Mouse (Mus musculus): ENCODE measurements around the gene Calm4. TPM values are rescaled to one million over a fixed set of nuclear protein-coding genes. Genes with fewer than 3 reads are reported as not detected.
"Not testable (repeated sequence)": the region's sequence is repeated elsewhere in the genome, so short reads cannot be mapped to it uniquely, and the experiment has no call there.

The Calm4 gene
- polyA plus RNA-seq (2014; fragmentation: Nextera tagmentation; extraction: Ambion mirVana), result not detected in 2 replicates

DNA sequence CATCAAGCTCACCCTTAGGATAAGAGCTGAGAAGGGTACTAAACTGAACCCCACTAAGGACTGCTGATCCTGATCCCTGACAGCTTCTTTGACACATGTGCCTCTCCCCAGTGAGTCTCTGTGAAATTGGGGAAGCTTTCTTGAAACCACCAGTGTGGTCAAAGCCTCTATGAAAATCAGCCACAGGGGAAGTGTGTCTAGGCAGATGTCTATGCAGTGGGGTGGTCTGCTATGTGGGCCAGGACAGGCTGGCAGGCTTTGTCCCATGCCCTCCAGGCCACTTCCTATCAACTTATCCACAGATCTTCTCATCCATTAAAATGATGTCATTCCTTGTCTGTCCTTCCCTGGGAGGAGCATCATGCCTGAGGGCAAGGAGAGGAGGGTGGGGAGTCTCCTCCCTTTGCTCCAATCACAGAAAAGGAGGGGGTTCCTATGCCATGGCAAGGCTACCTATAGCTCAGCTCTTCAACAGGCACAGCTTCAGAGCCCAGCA lies at the start of gene Calm4:
Gene Calm4 (plus strand): TSS at position 446 of the 496 bp plus-strand sequence.
- not testable (repeated sequence) for H3K4me1 ChIP-seq (ENCODE audit: control insufficient read depth, insufficient read depth, low read length); H3K4me3 ChIP-seq (ENCODE audit: low read depth, low read length); DNase-seq (ENCODE audit: low spot score); H3K4me2 ChIP-seq (ENCODE audit: low read depth, severe bottlenecking); H3K9me3 ChIP-seq (ENCODE audit: control insufficient read depth, low read length); H3K9ac ChIP-seq (ENCODE audit: low read length); H3K27me3 ChIP-seq (ENCODE audit: control insufficient read depth, insufficient read depth, low read length); H3K27ac ChIP-seq (replicated peaks; ENCODE audit: low read depth, low read length); ATAC-seq (ENCODE audit: insufficient number of reproducible peaks, low FRiP score, low TSS enrichment, low read depth); H3K36me3 ChIP-seq (ENCODE audit: control insufficient read depth, insufficient read depth, low read length)

DNA sequence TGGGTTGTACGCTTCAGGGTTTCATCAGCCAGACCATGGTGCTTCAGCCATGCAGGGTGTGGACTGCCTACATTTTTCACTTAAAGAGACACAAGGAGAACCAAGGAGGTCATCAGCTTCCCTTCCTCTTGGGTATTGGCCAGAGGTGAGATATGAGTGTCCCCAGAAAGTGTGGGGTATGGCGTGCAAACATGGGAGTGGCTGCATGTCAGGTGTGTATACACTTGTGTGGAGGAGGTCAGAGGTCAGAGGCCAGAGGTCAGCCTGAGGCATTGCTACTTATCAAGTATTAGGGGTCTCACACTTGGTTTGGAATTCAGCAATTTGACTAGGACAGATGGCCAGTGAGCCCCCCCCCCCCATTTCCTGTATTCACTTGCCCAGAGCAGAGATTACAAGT lies 49.0 kb upstream of the Calm4 start:
- ATAC-seq (ENCODE audit: insufficient number of reproducible peaks, low FRiP score, low TSS enrichment, low read depth) (no peak), DNase-seq (ENCODE audit: low spot score) (no peak)
- Histone ChIP-seq H3K4me1 (ENCODE audit: control insufficient read depth, insufficient read depth, low read length) (no peaks in the 10 kb centered on the region), H3K36me3 (ENCODE audit: control insufficient read depth, insufficient read depth, low read length) (no peaks in the 10 kb centered on the region), H3K9ac (ENCODE audit: low read length) (no peak overlapping the region), H3K4me3 (ENCODE audit: low read depth, low read length) (no peak overlapping the region), H3K4me2 (ENCODE audit: low read depth, severe bottlenecking) (no peak overlapping the region), H3K27me3 (ENCODE audit: control insufficient read depth, insufficient read depth, low read length) (no peaks in the 10 kb centered on the region), H3K9me3 (ENCODE audit: control insufficient read depth, low read length) (no peaks in the 10 kb centered on the region), H3K27ac (replicated peaks; ENCODE audit: low read depth, low read length) (no peak overlapping the region)
- 83% methylated on average over 2 of the region's 2 CpGs for WGBS

DNA sequence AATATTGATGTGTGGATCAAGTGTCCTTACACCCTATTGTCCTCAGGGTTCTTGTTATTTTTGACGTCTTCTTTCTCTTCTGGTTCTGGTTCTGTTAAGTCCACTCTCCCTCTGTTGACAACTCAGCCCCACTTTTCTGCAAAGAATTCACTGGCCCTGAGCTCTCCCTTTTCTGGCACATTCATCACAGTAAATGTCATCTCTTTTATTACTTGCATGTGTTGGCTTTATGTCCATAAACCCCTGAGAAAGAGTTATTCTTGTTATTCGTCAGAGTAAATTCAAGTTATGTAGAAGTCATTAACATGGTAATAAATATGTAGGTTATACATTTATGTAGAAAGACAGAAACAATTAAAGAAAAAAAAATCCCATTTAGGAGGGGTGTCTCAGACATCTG lies 48.0 kb upstream of the Calm4 start:
- H3K27me3 ChIP-seq (ENCODE audit: control insufficient read depth, insufficient read depth, low read length), result no peaks in the 10 kb centered on the region
- no peaks in the 10 kb centered on the region for H3K4me1 ChIP-seq (ENCODE audit: control insufficient read depth, insufficient read depth, low read length)
- ATAC-seq (ENCODE audit: insufficient number of reproducible peaks, low FRiP score, low TSS enrichment, low read depth) (no peak), DNase-seq (ENCODE audit: low spot score) (no peak)
- no peak overlapping the region for H3K4me2 ChIP-seq (ENCODE audit: low read depth, severe bottlenecking)
- 46% methylated on average over 2 of the region's 2 CpGs for WGBS
- no peak overlapping the region for H3K27ac ChIP-seq (replicated peaks; ENCODE audit: low read depth, low read length)
- no peak overlapping the region for H3K4me3 ChIP-seq (ENCODE audit: low read depth, low read length)
- H3K9me3 ChIP-seq (ENCODE audit: control insufficient read depth, low read length), result no peaks in the 10 kb centered on the region
- no peaks in the 10 kb centered on the region for H3K36me3 ChIP-seq (ENCODE audit: control insufficient read depth, insufficient read depth, low read length)
- H3K9ac ChIP-seq (ENCODE audit: low read length), result no peak overlapping the region

GRCm38 (mm10) chr13:3796649-3797048 lies 40.9 kb upstream of the Calm4 start:
- H3K4me1 ChIP-seq (ENCODE audit: control insufficient read depth, insufficient read depth, low read length), result no peaks in the 10 kb centered on the region
- no peaks in the 10 kb centered on the region for H3K9me3 ChIP-seq (ENCODE audit: control insufficient read depth, low read length)
- H3K4me2 ChIP-seq (ENCODE audit: low read depth, severe bottlenecking), result no peak overlapping the region
- no peak overlapping the region for H3K4me3 ChIP-seq (ENCODE audit: low read depth, low read length)
- DNase-seq (ENCODE audit: low spot score) (no peak), ATAC-seq (ENCODE audit: insufficient number of reproducible peaks, low FRiP score, low TSS enrichment, low read depth) (no peak)
- H3K9ac ChIP-seq (ENCODE audit: low read length), result no peak overlapping the region
- H3K36me3 ChIP-seq (ENCODE audit: control insufficient read depth, insufficient read depth, low read length), result no peaks in the 10 kb centered on the region
- WGBS, result 88% methylated on average over 4 of the region's 4 CpGs
- H3K27me3 ChIP-seq (ENCODE audit: control insufficient read depth, insufficient read depth, low read length), result no peaks in the 10 kb centered on the region
- H3K27ac ChIP-seq (replicated peaks; ENCODE audit: low read depth, low read length), result no peak overlapping the region

DNA sequence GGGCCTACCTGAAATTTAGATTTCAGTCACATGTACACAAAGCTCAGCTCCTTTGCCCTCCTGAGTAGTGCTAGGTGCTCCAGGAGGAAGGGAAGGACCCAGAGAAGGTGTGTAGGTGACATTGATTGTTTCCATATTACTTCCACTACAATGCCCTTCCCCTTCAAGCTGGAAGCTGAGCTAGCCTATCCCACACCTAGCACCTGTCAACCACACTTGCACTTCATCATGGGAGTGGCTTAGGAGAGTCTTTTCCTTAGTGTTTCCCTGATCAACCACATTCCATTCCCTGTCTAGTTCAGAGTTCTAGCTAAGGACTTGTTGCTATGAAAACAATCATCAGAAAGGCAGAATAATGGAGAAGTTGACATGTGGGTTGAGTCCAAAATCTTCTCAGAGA lies 38.8 kb upstream of the Calm4 start:
- Histone ChIP-seq H3K9me3 (ENCODE audit: control insufficient read depth, low read length) (no peaks in the 10 kb centered on the region), H3K4me3 (ENCODE audit: low read depth, low read length) (no peak overlapping the region), H3K9ac (ENCODE audit: low read length) (no peak overlapping the region), H3K27ac (replicated peaks; ENCODE audit: low read depth, low read length) (no peak overlapping the region), H3K27me3 (ENCODE audit: control insufficient read depth, insufficient read depth, low read length) (no peaks in the 10 kb centered on the region), H3K4me1 (ENCODE audit: control insufficient read depth, insufficient read depth, low read length) (no peaks in the 10 kb centered on the region), H3K4me2 (ENCODE audit: low read depth, severe bottlenecking) (no peak overlapping the region), H3K36me3 (ENCODE audit: control insufficient read depth, insufficient read depth, low read length) (no peaks in the 10 kb centered on the region)
- ATAC-seq (ENCODE audit: insufficient number of reproducible peaks, low FRiP score, low TSS enrichment, low read depth), result no peak
- DNase-seq (ENCODE audit: low spot score), result no peak

DNA sequence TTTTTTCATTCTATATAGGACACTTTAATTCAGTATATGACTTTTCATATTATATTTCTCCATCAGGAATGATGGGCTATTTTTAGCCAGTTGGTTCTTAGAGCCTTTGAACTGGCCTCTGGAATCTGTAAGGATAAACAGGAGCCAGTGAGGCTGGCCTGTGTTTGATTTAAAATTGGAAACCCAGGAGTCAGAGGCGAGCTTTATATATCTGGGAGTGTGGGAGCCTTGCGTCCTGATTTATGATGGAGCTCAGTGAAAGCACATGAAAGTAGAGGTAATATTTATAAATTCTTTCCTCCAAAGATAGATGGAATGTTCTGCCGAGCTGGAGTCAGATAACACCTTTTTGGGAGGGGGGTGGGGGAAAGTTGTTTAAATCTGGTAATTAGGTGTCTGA lies 38.2 kb upstream of the Calm4 start:
- Histone ChIP-seq H3K27ac (replicated peaks; ENCODE audit: low read depth, low read length) (no peak overlapping the region), H3K27me3 (ENCODE audit: control insufficient read depth, insufficient read depth, low read length) (no peaks in the 10 kb centered on the region), H3K9ac (ENCODE audit: low read length) (no peak overlapping the region), H3K9me3 (ENCODE audit: control insufficient read depth, low read length) (no peaks in the 10 kb centered on the region), H3K4me3 (ENCODE audit: low read depth, low read length) (no peak overlapping the region), H3K4me1 (ENCODE audit: control insufficient read depth, insufficient read depth, low read length) (no peaks in the 10 kb centered on the region), H3K36me3 (ENCODE audit: control insufficient read depth, insufficient read depth, low read length) (no peaks in the 10 kb centered on the region), H3K4me2 (ENCODE audit: low read depth, severe bottlenecking) (no peak overlapping the region)
- DNase-seq (ENCODE audit: low spot score) (peak; percentile 23), ATAC-seq (ENCODE audit: insufficient number of reproducible peaks, low FRiP score, low TSS enrichment, low read depth) (no peak)
- 16% methylated on average over 3 of the region's 3 CpGs for WGBS

DNA sequence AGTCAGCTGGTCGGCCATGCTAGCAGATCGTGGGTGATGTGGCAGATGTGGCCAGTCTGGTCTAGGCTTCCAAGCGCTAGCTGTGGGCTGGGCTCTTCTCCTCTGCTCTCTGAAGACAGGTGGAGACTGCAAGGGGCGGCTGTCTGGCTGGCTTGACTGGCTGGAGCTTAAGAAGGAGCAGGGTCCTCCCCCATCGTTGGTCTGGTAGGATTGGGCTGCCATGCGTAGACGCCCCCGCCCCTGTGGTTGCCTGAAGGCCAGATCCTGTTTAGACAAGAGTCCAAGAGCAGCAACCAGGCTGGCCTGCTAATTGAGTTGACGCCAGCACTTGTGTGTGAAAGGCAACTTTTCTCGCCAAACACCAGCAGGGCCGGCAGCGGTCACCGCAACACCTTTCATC lies 33.4 kb upstream of the Calm4 start, which contains the start of gene Calml3:
Gene Calml3 (minus strand): TSS at position 131 of the 400 bp plus-strand sequence.
- no peak within 1 kb of the TSS for H3K4me2 ChIP-seq (ENCODE audit: low read depth, severe bottlenecking)
- H3K9ac ChIP-seq (ENCODE audit: low read length), result no peak within 1 kb of the TSS
- ATAC-seq (ENCODE audit: insufficient number of reproducible peaks, low FRiP score, low TSS enrichment, low read depth), result no peak
- no peaks in the 10 kb centered on the region for H3K9me3 ChIP-seq (ENCODE audit: control insufficient read depth, low read length)
- DNase-seq (ENCODE audit: low spot score), result no peak
- H3K4me3 ChIP-seq (ENCODE audit: low read depth, low read length), result no peak within 1 kb of the TSS
- WGBS, result 80% methylated on average over 13 of the region's 13 CpGs
- no peaks in the 10 kb centered on the region for H3K4me1 ChIP-seq (ENCODE audit: control insufficient read depth, insufficient read depth, low read length)
- no peak within 1 kb of the TSS for H3K27ac ChIP-seq (replicated peaks; ENCODE audit: low read depth, low read length)
- H3K27me3 ChIP-seq (ENCODE audit: control insufficient read depth, insufficient read depth, low read length), result no peaks in the 10 kb centered on the region
- H3K36me3 ChIP-seq (ENCODE audit: control insufficient read depth, insufficient read depth, low read length), result no peaks in the 10 kb centered on the region

GRCm38 (mm10) chr13:3805132-3805531 lies 32.4 kb upstream of the Calm4 start:
- Histone ChIP-seq H3K36me3 (ENCODE audit: control insufficient read depth, insufficient read depth, low read length) (no peaks in the 10 kb centered on the region), H3K9ac (ENCODE audit: low read length) (no peak overlapping the region), H3K4me2 (ENCODE audit: low read depth, severe bottlenecking) (no peak overlapping the region), H3K9me3 (ENCODE audit: control insufficient read depth, low read length) (no peaks in the 10 kb centered on the region), H3K27me3 (ENCODE audit: control insufficient read depth, insufficient read depth, low read length) (no peaks in the 10 kb centered on the region), H3K27ac (replicated peaks; ENCODE audit: low read depth, low read length) (no peak overlapping the region), H3K4me1 (ENCODE audit: control insufficient read depth, insufficient read depth, low read length) (no peaks in the 10 kb centered on the region), H3K4me3 (ENCODE audit: low read depth, low read length) (no peak overlapping the region)
- 77% methylated on average over 2 of the region's 2 CpGs for WGBS
- DNase-seq (ENCODE audit: low spot score), result no peak
- ATAC-seq (ENCODE audit: insufficient number of reproducible peaks, low FRiP score, low TSS enrichment, low read depth), result no peak

DNA sequence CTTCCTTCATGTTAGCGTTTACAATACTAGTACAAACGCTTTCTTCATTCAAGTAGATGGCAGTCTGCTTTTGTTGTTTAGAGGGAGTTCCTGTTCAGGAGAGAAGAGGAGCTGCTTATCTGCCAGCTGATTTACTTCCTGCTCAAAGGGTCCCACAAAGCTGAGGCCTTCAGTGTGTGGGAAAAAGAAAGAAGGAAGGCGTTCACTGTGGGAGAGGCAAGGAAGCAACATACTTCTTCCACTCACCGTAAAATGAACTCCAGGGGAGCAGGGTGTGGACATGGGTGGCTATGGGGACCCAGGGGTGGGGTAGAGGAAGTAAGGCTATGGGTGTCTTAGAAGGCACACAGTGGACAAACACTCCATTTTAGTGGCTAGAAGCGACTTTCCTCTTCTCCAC lies 31.9 kb upstream of the Calm4 start:
- Histone ChIP-seq H3K36me3 (ENCODE audit: control insufficient read depth, insufficient read depth, low read length) (no peaks in the 10 kb centered on the region), H3K27ac (replicated peaks; ENCODE audit: low read depth, low read length) (no peak overlapping the region), H3K4me2 (ENCODE audit: low read depth, severe bottlenecking) (no peak overlapping the region), H3K27me3 (ENCODE audit: control insufficient read depth, insufficient read depth, low read length) (no peaks in the 10 kb centered on the region), H3K4me1 (ENCODE audit: control insufficient read depth, insufficient read depth, low read length) (no peaks in the 10 kb centered on the region), H3K9me3 (ENCODE audit: control insufficient read depth, low read length) (no peaks in the 10 kb centered on the region), H3K9ac (ENCODE audit: low read length) (no peak overlapping the region), H3K4me3 (ENCODE audit: low read depth, low read length) (no peak overlapping the region)
- ATAC-seq (ENCODE audit: insufficient number of reproducible peaks, low FRiP score, low TSS enrichment, low read depth) (no peak), DNase-seq (ENCODE audit: low spot score) (no peak)
- 80% methylated on average over 5 of the region's 5 CpGs for WGBS

Measured in limb, embryonic 11.5 days (tissue).